In genomic region chr9:84359879-84360278, GRCm38 (mm10) we compare ENCODE assay signal across 27 mouse cellular contexts.
DNase-seq lines count a peak whose midpoint lies in the region; ATAC-seq and TF ChIP-seq lines count a peak whose summit lies in the region.
"Had no signal": no experiment of that assay in that cellular context is flagged by ENCODE, and none has a peak within 500 bp of the region (broad histone marks: within the 10 kb centered on the region; RNA-seq: fewer than 3 reads in every experiment).

No protein-coding gene starts in this region.

- no peak overlapping the region for H3K27ac ChIP-seq in intestine, embryonic 16.5 days (ENCODE audit: low read length)
- H3K27ac ChIP-seq in intestine, postnatal 0 days (ENCODE audit: low read depth, low read length) = no peak overlapping the region
- H3K27ac ChIP-seq: embryonic facial prominence, embryonic 13.5 days; gastrocnemius, adult 2 months; heart, embryonic 15.5 days; intestine, embryonic 15.5 days; limb, embryonic 15.5 days; neural tube, embryonic 12.5 days; stomach, embryonic 15.5 days had no signal

- no peaks in the 10 kb centered on the region for H3K4me1 ChIP-seq in intestine, embryonic 16.5 days (ENCODE audit: control insufficient read depth, insufficient read depth, low read length)
- no peaks in the 10 kb centered on the region for H3K4me1 ChIP-seq in intestine, postnatal 0 days (replicated peaks; ENCODE audit: control insufficient read depth, insufficient read depth, low read length)
- H3K4me1 ChIP-seq: embryonic facial prominence, embryonic 13.5 days; heart, embryonic 15.5 days; intestine, embryonic 15.5 days; limb, embryonic 15.5 days; stomach, embryonic 15.5 days had no signal

- DNase-seq in cerebellum, postnatal 10 days = peak; percentile 28 to 39
- peak; percentile 51 for DNase-seq in 3134 (ENCODE audit: extremely low read depth, insufficient read length, low spot score)
- DNase-seq in NIH3T3 (ENCODE audit: low read depth) = peak; percentile 15
- no peak for DNase-seq in adrenal gland, postnatal 25 days
- no peak for DNase-seq in thymus, postnatal 14 days
- DNase-seq: gastrocnemius, adult 2 months; heart, postnatal 4 days; left cerebral cortex, postnatal 4 days; lung, adult 18-20 months; lung, postnatal 10 days; right cerebral cortex, adult 18-20 months; thymus, postnatal 36 days had no signal

- H3K4me3 ChIP-seq in intestine, embryonic 16.5 days (ENCODE audit: low read length) = no peak overlapping the region
- no peak overlapping the region for H3K4me3 ChIP-seq in intestine, postnatal 0 days (ENCODE audit: low read depth, low read length)
- H3K4me3 ChIP-seq: embryonic facial prominence, embryonic 13.5 days; erythroblast, embryonic 14.5 days; gastrocnemius, adult 2 months; heart, embryonic 15.5 days; intestine, embryonic 15.5 days; limb, embryonic 15.5 days; neural tube, embryonic 12.5 days; stomach, embryonic 15.5 days had no signal

- no peaks in the 10 kb centered on the region for H3K36me3 ChIP-seq in intestine, embryonic 16.5 days (ENCODE audit: control insufficient read depth, insufficient read depth, low read length)
- no peaks in the 10 kb centered on the region for H3K36me3 ChIP-seq in intestine, postnatal 0 days (ENCODE audit: control insufficient read depth, insufficient read depth)
- H3K36me3 ChIP-seq: embryonic facial prominence, embryonic 13.5 days; G1E; heart, embryonic 15.5 days; intestine, embryonic 15.5 days; limb, embryonic 15.5 days; neural tube, embryonic 12.5 days; stomach, embryonic 15.5 days had no signal

- TF ChIP-seq CTCF in intestine, postnatal 0 days (IDR thresholded peaks at IDR 0.05; ENCODE audit: low read depth) = no peak

- ATAC-seq in cerebellum, adult (ENCODE audit: insufficient number of reproducible peaks, low FRiP score, low TSS enrichment) = no peak
- ATAC-seq in intestine, embryonic 16.5 days = peak; percentile 65; the same call in 1 of the 2 replicates
- ATAC-seq in intestine, postnatal 0 days = no peak
- ATAC-seq: forebrain, embryonic 14.5 days; hindbrain, embryonic 16.5 days; intestine, embryonic 15.5 days had no signal

- H3K4me2 ChIP-seq in intestine, embryonic 16.5 days (ENCODE audit: low read depth, low read length) = no peak overlapping the region
- H3K4me2 ChIP-seq in intestine, postnatal 0 days (replicated peaks; ENCODE audit: low read depth) = no peak overlapping the region
- H3K4me2 ChIP-seq: embryonic facial prominence, embryonic 13.5 days; heart, embryonic 15.5 days; intestine, embryonic 15.5 days; limb, embryonic 15.5 days; midbrain, embryonic 11.5 days; neural tube, embryonic 12.5 days; stomach, embryonic 15.5 days had no signal

- H3K9ac ChIP-seq in intestine, embryonic 16.5 days (ENCODE audit: low read depth, low read length) = no peak overlapping the region
- H3K9ac ChIP-seq in intestine, postnatal 0 days (ENCODE audit: low read depth, low read length) = no peak overlapping the region
- H3K9ac ChIP-seq: embryonic facial prominence, embryonic 13.5 days; heart, embryonic 15.5 days; intestine, embryonic 15.5 days; limb, embryonic 15.5 days; neural tube, embryonic 12.5 days; stomach, embryonic 15.5 days had no signal

- 37% methylated on average over 3 of the region's 3 CpGs for WGBS in intestine, embryonic 16.5 days
- WGBS in intestine, postnatal 0 days = 51% methylated on average over 3 of the region's 3 CpGs

- no peaks in the 10 kb centered on the region for H3K9me3 ChIP-seq in intestine, embryonic 16.5 days (ENCODE audit: control insufficient read depth, low read length)
- H3K9me3 ChIP-seq in intestine, postnatal 0 days (ENCODE audit: control insufficient read depth) = no peaks in the 10 kb centered on the region
- H3K9me3 ChIP-seq: embryonic facial prominence, embryonic 13.5 days; G1E; heart, embryonic 15.5 days; intestine, embryonic 15.5 days; limb, embryonic 15.5 days; neural tube, embryonic 12.5 days; stomach, embryonic 15.5 days had no signal

- no peaks in the 10 kb centered on the region for H3K27me3 ChIP-seq in intestine, embryonic 16.5 days (replicated peaks; ENCODE audit: control insufficient read depth, insufficient read depth, low read length)
- H3K27me3 ChIP-seq in intestine, postnatal 0 days (replicated peaks; ENCODE audit: control insufficient read depth, insufficient read depth, low read length) = no peaks in the 10 kb centered on the region
- H3K27me3 ChIP-seq: CH12.LX; embryonic facial prominence, embryonic 13.5 days; heart, embryonic 15.5 days; intestine, embryonic 15.5 days; limb, embryonic 15.5 days; neural tube, embryonic 12.5 days; stomach, embryonic 15.5 days had no signal

Comparison
In these comparisons a context has a peak if more than half of its experiments do, and no peak if none do; other contexts are left out.
1. DNase-seq: peak in cerebellum, postnatal 10 days (2 of 2), 3134 (single experiment) and NIH3T3 (single experiment); none in adrenal gland, postnatal 25 days (single experiment) and thymus, postnatal 14 days (single experiment).